Mouse (Mus musculus) midbrain, embryonic 12.5 days (tissue): ENCODE data around the gene Stk25. TPM values are rescaled to one million over a fixed set of nuclear protein-coding genes. Genes with fewer than 3 reads are reported as not detected.

Experiments
- ATAC-seq: fragments of 200-750 bp; cut with Nextera tagmentation; 2 replicates; pipeline ENCODE4 v1.8.0; 2017; ENCODE audit warnings: low read depth, moderate TSS enrichment, moderate library complexity; ENCODE audit not compliant: low FRiP score
- H3K27ac ChIP-seq: fragments of 300-500 bp; sonication (generic); replicated peaks from 2 replicates; pipeline ENCODE4 v1.5.1; 2016; ENCODE audit warnings: mild to moderate bottlenecking
- H3K27me3 ChIP-seq: fragments of 300-500 bp; sonication (generic); 2 replicates; pipeline ENCODE4 v1.6.1; 2016; ENCODE audit warnings: mild to moderate bottlenecking
- H3K36me3 ChIP-seq: fragments of 300-500 bp; sonication (generic); 2 replicates; pipeline ENCODE4 v1.6.1; 2016
- H3K4me1 ChIP-seq: fragments of 300-500 bp; sonication (generic); 2 replicates; pipeline ENCODE4 v1.6.1; 2016
- H3K4me2 ChIP-seq: fragments of 300-500 bp; sonication (generic); replicated peaks from 2 replicates; pipeline ENCODE4 v1.6.1; 2016; ENCODE audit warnings: mild to moderate bottlenecking, moderate library complexity
- H3K4me3 ChIP-seq: fragments of 300-500 bp; sonication (generic); 2 replicates; pipeline ENCODE4 v1.5.1; 2016; ENCODE audit warnings: mild to moderate bottlenecking
- H3K9ac ChIP-seq: fragments of 300-500 bp; sonication (generic); replicated peaks from 2 replicates; pipeline ENCODE4 v1.6.1; 2016; ENCODE audit warnings: mild to moderate bottlenecking, moderate library complexity
- H3K9me3 ChIP-seq: fragments of 300-500 bp; sonication (generic); 2 replicates; pipeline ENCODE4 v1.6.1; 2016; ENCODE audit warnings: mild to moderate bottlenecking
- WGBS: fragments of 180-500 bp; shearing (Covaris S2); methylation state at CpG from one replicate; pipeline ENCODE4 v1.1.7; 2016; 5-methylcytosine and 5-hydroxymethylcytosine counted together
- polyA plus RNA-seq: library from polyadenylated mRNA; unstranded; fragments of >200 nt; fragmentation: Nextera tagmentation; extraction: Ambion mirVana; gene quantifications from 2 replicates; pipeline ENCODE4 v1.2.1, GENCODE M21; 2016

Stk25 gene
- polyA plus RNA-seq, 1 experiment from 2014 or later: 240 TPM

DNA sequence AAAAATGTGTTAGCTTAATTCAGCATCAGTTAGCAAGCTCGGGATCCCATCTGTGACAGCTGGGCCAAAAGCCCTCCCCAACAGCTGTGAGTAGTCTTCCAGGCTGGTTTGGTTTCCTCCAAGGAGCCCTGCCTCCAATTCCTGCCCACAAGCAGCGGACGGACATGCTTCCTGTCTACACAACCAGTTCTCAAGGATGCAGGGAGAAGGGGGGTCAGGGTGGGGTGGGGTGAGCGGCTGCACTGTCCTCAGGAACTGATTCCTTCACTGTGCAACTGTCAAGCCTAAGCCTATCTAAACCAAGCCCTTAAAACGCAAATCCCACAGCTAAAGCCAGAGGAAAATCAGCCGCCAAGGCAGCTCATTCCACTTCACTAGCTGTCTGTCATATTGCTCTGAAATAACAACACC, 24.0 kb downstream of the Stk25 start:
- no peak for ATAC-seq
- Histone ChIP-seq H3K36me3 (peaks cover 3% of the 10 kb centered on the region; the same call in 1 of the 2 replicates), H3K9ac (peak overlapping the region; percentile 87), H3K4me2 (peak overlapping the region; percentile 85), H3K27me3 (no peaks in the 10 kb centered on the region), H3K9me3 (no peaks in the 10 kb centered on the region), H3K27ac (peak overlapping the region; percentile 83), H3K4me3 (peak overlapping the region; percentile 73), H3K4me1 (peaks cover 25% of the 10 kb centered on the region)
- WGBS: 13% methylated on average over 6 of the region's 6 CpGs

DNA sequence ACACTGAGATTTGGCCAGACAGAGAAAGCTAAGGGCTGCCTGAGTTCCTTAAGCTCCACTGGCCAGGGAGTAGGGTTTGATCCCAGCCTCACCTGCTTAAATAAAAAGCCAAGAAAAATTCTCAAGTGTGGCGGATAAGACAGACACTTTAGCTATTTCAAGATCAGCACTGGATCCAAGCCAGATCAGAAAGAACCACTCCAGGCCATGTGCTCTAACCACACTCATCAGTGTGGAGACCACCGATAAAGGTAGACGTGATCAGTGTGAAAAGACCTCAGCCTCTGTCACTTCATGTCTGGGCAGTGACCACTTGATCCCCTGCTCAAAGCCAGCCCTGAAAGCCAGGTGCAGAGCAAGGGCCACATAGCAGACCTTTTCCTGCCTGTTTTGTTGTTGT, 25.7 kb downstream of the Stk25 start:
- Histone ChIP-seq H3K9ac (no peak overlapping the region), H3K4me3 (no peak overlapping the region), H3K9me3 (no peaks in the 10 kb centered on the region), H3K27me3 (no peaks in the 10 kb centered on the region), H3K36me3 (peaks cover 20% of the 10 kb centered on the region), H3K4me2 (no peak overlapping the region), H3K4me1 (peaks cover 25% of the 10 kb centered on the region), H3K27ac (no peak overlapping the region)
- WGBS: 90% methylated on average over 3 of the region's 3 CpGs
- no peak for ATAC-seq

DNA sequence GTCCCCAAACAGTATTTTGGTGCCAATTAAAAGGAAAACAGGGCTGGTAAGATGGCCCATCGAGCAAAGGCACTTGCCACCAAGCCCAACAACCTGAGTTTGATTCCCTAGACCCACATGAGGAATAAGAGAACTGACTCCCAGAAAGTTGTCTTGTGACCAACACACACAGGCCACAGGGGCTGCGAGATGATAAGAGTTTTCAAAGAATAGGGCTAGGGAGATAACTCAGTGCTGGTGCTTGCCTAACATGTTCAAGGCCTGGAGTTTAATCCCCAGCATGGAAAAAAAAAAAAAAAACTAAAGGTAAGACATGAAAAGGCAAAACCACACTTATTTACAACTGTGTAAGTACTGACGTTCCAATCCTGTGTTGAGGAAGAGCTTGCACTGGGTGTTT, 27.7 kb downstream of the Stk25 start:
- H3K36me3 ChIP-seq: peaks cover 39% of the 10 kb centered on the region
- no peaks in the 10 kb centered on the region for H3K27me3 ChIP-seq
- WGBS: 92% methylated on average over 3 of the region's 3 CpGs
- no peaks in the 10 kb centered on the region for H3K9me3 ChIP-seq
- H3K9ac ChIP-seq: no peak overlapping the region
- no peak for ATAC-seq
- H3K27ac ChIP-seq: no peak overlapping the region
- peaks cover 21% of the 10 kb centered on the region for H3K4me1 ChIP-seq
- H3K4me2 ChIP-seq: no peak overlapping the region
- no peak overlapping the region for H3K4me3 ChIP-seq

DNA sequence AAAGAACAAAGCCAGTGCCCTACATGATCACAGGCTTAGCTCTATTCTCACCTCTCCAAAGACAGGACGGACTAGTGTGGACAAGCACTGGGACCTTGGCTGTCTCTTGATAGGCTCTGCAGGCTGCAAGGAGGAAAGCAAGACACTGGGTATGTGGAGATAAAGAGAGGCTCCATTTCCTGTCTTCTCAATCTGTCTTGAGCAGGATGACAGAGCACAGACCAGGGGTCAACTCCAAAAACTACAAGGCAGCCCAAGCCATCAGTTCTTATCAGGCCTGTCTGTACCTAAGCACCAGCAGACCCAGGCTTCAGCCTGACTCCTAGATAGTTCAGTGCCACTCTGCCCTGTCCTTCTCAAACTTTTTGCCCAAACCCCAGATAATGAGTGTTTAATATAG, 34.0 kb downstream of the Stk25 start:
- no peak for ATAC-seq
- peaks cover 89% of the 10 kb centered on the region for H3K36me3 ChIP-seq
- WGBS: 90% methylated on average over 1 of the region's 1 CpGs
- H3K9me3 ChIP-seq: no peaks in the 10 kb centered on the region
- H3K9ac ChIP-seq: no peak overlapping the region
- H3K4me1 ChIP-seq: no peaks in the 10 kb centered on the region
- H3K4me3 ChIP-seq: no peak overlapping the region
- no peaks in the 10 kb centered on the region for H3K27me3 ChIP-seq
- no peak overlapping the region for H3K4me2 ChIP-seq
- H3K27ac ChIP-seq: no peak overlapping the region

DNA sequence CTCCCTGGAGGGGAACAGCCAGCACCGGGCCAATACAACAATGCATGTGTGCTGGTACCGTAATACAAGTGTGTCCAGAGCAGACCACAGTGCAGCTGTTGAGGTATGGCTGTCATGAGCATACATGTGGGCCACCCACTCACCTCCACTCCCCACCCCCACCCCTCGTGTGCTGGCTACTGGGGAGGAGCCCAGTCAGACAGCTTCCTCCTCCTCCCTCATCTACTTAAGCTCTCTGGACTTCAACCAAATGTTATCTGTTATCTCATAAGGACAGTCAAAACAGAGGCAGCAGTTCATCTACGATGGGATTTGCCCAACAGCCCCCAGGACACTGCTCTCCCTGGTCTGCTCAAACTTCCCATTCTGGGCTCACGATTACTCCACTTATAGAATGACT, 39.5 kb downstream of the Stk25 start:
- Histone ChIP-seq H3K27ac (no peak overlapping the region), H3K27me3 (no peaks in the 10 kb centered on the region), H3K36me3 (peaks cover 34% of the 10 kb centered on the region), H3K4me2 (no peak overlapping the region), H3K9me3 (no peaks in the 10 kb centered on the region), H3K4me3 (no peak overlapping the region), H3K9ac (no peak overlapping the region), H3K4me1 (no peaks in the 10 kb centered on the region)
- no peak for ATAC-seq
- 82% methylated on average over 5 of the region's 5 CpGs for whole genome bisulfite sequencing

DNA sequence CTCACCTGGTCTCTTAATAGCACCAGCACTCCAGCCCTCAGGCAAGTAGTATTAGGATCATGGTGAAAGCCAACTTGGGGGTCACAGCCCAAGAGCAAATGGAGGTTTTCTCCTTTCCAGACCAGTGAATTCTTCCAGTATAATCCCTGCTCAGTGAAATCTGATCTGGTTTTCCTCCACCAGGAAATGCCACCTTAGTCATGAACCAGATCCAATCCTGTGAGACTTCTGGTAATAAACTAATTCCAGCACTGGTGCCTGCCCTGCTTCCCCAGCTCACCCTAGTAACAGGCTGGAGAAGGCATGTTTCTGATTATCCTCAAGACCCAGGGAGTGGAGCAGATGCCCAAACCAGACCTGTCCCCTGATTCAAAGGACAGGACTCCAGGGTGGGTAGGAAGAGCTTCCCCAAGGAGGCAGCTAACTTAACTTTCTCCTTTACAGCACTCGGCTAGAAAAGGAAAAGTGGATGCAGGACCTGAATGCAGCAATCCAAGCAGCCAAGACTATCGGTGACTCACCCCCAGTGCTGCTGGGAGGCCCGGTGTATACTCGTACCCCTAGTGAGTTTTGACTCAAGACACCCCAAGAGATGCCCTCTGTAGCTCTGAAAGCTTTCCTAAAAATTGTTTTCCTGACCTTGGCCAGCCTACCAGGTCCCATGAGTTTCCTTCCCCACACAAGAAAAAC, 40.3 kb downstream of the Stk25 start:
- Histone ChIP-seq H3K27me3 (no peaks in the 10 kb centered on the region), H3K9ac (no peak overlapping the region), H3K36me3 (peaks cover 27% of the 10 kb centered on the region), H3K4me1 (no peaks in the 10 kb centered on the region), H3K9me3 (no peaks in the 10 kb centered on the region), H3K4me3 (no peak overlapping the region), H3K27ac (no peak overlapping the region), H3K4me2 (no peak overlapping the region)
- no peak for ATAC-seq
- WGBS: 86% methylated on average over 4 of the region's 4 CpGs

DNA sequence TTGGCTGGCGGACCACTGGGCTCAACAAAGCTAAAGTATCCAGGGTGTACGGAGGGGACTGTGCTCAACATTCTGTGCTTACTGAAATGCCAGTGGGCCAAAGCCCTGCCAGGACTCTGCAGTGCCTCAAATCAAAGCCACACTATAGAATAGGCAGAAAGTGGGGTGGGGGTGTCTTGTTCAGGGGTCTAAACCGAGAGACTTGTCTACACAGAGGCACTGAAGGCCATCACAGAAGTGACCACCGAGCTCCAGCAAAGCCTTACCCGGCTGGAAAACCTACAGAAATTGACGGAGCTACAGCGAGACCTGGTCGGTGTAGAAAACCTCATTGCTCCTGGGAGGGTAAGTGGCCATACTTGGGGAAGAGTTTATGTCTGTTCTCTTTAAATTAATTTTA, 48.7 kb downstream of the Stk25 start:
- Histone ChIP-seq H3K27me3 (no peaks in the 10 kb centered on the region), H3K36me3 (no peaks in the 10 kb centered on the region), H3K9me3 (no peaks in the 10 kb centered on the region), H3K4me3 (no peak overlapping the region), H3K4me2 (no peak overlapping the region), H3K9ac (no peak overlapping the region), H3K4me1 (no peaks in the 10 kb centered on the region), H3K27ac (no peak overlapping the region)
- WGBS: 94% methylated on average over 8 of the region's 8 CpGs
- ATAC-seq: no peak

DNA sequence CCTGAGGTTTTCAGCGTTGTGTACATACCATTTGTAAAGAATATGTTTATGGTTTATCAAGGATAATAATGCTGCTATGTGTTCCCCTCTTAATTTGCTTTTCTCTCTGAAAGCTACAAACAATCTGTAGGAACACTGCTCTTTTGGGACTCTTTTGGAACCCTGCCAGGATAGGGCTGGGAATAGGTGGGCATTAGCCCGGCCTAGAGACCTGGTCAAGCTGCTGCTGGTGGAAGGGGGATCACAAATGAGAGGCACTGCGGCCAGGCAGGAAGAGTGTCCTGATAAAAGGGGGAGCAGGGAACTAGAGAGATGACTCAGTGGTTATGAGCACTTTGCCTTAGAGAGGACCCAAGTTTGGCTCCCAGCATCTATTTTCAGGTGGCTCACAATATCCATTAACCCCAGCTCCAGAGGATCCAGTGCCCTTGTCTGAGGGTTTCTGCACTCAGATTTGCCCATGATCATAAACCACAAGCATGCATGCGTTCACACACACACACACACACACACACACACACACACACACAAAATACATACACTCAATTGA, 49.7 kb downstream of the Stk25 start:
- H3K36me3 ChIP-seq: no peaks in the 10 kb centered on the region

DNA sequence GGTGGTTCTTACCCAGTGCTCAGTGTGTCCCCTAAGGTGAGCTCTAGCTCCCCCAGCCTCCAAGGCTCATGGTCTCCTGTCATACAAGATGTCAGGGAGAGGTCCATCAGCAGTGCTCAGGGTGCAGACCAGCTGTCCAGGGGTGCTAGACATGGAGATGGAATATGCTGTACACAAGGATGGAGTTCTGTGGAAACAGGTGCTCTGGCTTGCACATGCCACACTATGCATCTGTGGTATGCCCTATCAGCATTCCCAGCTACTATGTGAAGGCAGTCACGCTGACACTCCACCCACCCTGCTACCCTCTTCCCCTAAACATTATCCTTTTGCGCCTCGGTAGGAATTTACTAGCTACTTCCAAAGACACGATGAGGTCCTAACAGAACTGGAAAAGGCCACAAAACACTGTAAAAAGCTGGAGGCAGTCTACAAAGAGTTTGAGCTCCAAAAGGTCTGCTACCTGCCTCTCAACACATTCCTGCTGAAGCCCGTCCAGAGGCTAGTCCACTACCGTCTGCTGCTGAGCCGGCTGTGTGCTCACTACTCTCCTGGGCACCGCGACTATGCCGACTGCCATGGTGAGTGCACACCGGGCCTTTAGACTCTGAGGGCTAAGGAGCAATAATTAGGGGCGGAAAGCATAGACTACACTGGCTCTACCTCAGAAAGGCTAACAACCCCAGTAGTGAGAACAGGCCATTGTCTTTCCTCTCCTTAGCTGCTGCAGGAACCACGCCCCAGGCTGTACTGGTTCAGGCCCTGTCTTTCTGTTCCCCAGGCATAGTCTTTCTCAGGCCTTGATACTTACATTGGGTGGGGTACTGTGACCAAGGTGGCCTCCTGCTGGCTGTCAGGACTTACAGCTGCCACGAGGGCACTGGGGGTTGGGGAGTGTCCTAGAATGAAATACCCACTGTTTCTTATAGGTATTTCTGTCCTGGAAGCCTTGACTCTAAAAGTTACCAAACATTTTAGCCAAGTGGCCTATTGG, 51.1 kb downstream of the Stk25 start:
- WGBS: 87% methylated on average over 14 of the region's 14 CpGs

More for the DNA sequence above, 49.7 kb downstream of the Stk25 start:
- ATAC-seq: no peak
- H3K4me3 ChIP-seq: no peak overlapping the region
- no peaks in the 10 kb centered on the region for H3K27me3 ChIP-seq
- H3K4me1 ChIP-seq: no peaks in the 10 kb centered on the region
- H3K9me3 ChIP-seq: no peaks in the 10 kb centered on the region
- no peak overlapping the region for H3K4me2 ChIP-seq
- 78% methylated on average over 4 of the region's 4 CpGs for WGBS
- no peak overlapping the region for H3K9ac ChIP-seq
- H3K27ac ChIP-seq: no peak overlapping the region

DNA sequence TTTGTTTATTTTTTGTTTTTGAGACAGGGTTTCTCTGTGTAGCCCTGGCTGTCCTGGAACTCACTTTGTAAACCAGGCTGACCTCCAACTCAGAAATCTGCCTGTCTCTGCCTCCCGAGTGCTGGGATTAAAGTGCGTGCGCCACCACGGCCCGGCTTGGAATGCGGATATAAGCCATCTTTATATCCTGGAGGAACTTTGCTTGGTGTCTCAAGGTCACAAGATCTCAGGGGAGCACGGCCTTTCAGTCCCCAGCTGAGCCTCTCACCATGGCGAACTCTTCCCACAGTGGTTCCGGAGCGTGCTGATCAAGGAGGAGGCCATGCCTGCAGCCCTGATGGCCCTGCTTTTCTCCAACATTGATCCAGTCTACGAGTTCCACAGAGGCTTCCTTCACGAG, 54.5 kb downstream of the Stk25 start:
- Histone ChIP-seq H3K4me1 (no peaks in the 10 kb centered on the region), H3K9ac (no peak overlapping the region), H3K27ac (no peak overlapping the region), H3K9me3 (no peaks in the 10 kb centered on the region), H3K27me3 (no peaks in the 10 kb centered on the region), H3K4me2 (no peak overlapping the region), H3K36me3 (no peaks in the 10 kb centered on the region), H3K4me3 (no peak overlapping the region)
- no peak for ATAC-seq
- WGBS: 94% methylated on average over 12 of the region's 12 CpGs

More for the DNA sequence above, 51.1 kb downstream of the Stk25 start:
- Histone ChIP-seq H3K27ac (no peak overlapping the region), H3K4me1 (no peaks in the 10 kb centered on the region), H3K27me3 (no peaks in the 10 kb centered on the region), H3K9me3 (no peaks in the 10 kb centered on the region), H3K36me3 (no peaks in the 10 kb centered on the region), H3K9ac (no peak overlapping the region), H3K4me3 (no peak overlapping the region), H3K4me2 (no peak overlapping the region)
- ATAC-seq: no peak

DNA sequence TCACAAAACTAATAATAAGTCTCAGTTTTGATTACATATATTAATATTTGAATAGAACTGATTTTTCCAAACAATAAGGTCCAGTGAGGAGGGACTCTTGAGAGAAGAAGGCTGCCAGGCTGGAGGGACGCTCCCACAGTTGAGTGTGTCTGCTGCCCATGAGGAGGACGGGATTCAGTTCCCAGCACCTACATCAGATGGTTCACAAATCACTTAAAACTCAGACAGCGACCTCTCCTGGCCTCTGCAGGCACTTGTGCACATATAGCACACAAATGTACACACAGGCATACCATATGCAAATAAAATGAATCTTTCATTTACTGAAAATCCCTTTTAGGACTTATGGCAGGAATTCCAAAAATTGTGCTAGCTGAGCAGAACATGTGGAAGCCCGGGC, 55.5 kb downstream of the Stk25 start:
- WGBS: 82% methylated on average over 4 of the region's 4 CpGs

DNA sequence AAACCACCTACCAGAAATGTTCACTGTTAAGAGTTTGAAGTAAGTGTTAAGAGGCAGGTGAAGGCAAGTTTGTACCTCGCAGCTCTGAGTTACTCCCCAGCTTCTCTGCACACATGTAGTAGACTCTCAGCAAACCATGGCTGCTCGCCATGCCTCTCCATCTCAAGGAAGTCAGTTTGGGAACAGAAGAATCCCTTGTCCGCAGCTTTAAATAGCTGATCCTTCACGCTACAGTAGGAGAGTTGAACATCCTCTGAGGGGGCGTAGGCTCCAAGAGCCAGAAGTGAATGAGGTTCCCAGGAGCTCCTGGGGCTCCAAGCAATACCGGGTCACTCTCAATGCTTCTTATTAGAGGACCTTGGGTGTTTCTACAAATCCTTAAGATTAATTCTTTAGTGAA, 62.5 kb downstream of the Stk25 start:
- ATAC-seq: no peak
- no peaks in the 10 kb centered on the region for H3K9me3 ChIP-seq
- H3K27ac ChIP-seq: no peak overlapping the region
- WGBS: 76% methylated on average over 6 of the region's 6 CpGs
- H3K4me2 ChIP-seq: no peak overlapping the region
- H3K27me3 ChIP-seq: no peaks in the 10 kb centered on the region
- no peak overlapping the region for H3K9ac ChIP-seq
- H3K36me3 ChIP-seq: no peaks in the 10 kb centered on the region
- H3K4me3 ChIP-seq: no peak overlapping the region
- no peaks in the 10 kb centered on the region for H3K4me1 ChIP-seq

More for the DNA sequence above, 55.5 kb downstream of the Stk25 start:
- Histone ChIP-seq H3K9me3 (no peaks in the 10 kb centered on the region), H3K27me3 (no peaks in the 10 kb centered on the region), H3K27ac (no peak overlapping the region), H3K4me3 (no peak overlapping the region), H3K4me1 (no peaks in the 10 kb centered on the region), H3K9ac (no peak overlapping the region), H3K4me2 (no peak overlapping the region), H3K36me3 (no peaks in the 10 kb centered on the region)
- no peak for ATAC-seq
